Mouse (Mus musculus) brain, embryonic 18.5 days (tissue): ENCODE results near the gene Cblc.
A peak's percentile ranks its signal among the peaks of the same experiment; 100 is the strongest.

Experiments
- DNase-seq: peaks from one replicate; pipeline ENCODE4 v3.0.0-alpha.2; 2012; ENCODE audit warnings: low read depth, low spot score

The Cblc gene

DNA sequence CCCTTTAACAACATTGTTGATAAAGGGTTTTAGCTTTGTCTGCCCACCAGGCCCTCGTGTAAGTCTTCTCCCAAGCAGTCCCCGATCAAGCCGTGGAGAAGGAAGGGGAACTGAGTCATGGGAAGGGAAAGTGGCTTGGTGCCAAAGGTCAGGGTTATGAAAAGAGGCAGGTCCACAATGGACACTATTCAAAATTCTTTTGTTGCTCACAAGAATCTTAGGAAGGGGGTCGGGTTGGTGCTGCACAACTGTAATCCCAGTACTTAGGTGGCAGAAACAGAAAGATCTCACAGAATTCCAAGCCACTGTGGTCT lies 45.6 kb downstream of the Cblc start:
- no peak for DNase-seq

DNA sequence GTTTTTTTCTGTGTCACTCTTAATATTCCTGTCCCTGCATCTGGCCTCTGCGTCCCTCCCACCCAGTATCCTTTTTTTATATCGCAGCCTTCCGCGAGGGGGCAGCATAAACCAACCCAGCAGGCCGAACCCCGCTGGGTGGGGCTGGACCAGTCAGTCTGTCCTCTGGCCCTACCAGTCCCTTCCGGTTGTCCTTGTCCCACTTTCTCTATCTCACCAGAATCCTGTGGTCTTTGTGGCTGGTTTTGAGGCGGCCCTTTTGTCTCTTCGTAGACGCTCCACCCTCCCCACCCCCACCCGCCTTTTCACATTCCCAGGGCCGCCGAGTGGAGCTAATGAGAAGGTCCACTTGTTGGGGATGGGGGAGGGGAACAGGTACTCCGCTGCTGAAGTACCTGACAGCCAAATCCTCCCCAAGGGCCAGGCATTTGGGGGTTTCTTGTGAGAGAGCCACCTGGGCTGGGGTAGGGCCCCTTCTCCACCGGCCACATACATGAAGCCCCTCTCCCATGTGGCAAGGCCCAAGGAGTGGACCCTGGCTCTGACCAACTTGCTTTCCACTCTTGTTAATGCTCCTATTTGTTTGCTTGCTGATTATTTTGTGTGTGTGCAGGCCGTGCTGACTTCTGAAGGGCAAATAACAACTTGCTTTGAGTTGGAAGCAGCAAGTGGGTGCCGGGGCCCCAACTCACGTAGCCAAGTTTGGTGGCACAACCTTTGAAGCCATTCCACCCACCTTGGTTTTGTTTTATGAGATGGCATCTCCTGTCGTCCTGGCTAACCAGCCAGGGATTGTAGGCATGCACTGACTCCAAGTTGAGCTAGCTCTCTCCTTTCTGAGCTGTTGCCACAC lies 46.2 kb downstream of the Cblc start, which contains the start of gene Nectin2:
Gene Nectin2, minus strand, starts transcription at position 267 of the 853 bp plus-strand sequence.
- DNase-seq: peak; percentile 65

- peak; percentile 91 for DNase-seq
Measured at GRCm38 (mm10) chr7:19749389-19750216, 47.0 kb downstream of the Cblc start.

DNA sequence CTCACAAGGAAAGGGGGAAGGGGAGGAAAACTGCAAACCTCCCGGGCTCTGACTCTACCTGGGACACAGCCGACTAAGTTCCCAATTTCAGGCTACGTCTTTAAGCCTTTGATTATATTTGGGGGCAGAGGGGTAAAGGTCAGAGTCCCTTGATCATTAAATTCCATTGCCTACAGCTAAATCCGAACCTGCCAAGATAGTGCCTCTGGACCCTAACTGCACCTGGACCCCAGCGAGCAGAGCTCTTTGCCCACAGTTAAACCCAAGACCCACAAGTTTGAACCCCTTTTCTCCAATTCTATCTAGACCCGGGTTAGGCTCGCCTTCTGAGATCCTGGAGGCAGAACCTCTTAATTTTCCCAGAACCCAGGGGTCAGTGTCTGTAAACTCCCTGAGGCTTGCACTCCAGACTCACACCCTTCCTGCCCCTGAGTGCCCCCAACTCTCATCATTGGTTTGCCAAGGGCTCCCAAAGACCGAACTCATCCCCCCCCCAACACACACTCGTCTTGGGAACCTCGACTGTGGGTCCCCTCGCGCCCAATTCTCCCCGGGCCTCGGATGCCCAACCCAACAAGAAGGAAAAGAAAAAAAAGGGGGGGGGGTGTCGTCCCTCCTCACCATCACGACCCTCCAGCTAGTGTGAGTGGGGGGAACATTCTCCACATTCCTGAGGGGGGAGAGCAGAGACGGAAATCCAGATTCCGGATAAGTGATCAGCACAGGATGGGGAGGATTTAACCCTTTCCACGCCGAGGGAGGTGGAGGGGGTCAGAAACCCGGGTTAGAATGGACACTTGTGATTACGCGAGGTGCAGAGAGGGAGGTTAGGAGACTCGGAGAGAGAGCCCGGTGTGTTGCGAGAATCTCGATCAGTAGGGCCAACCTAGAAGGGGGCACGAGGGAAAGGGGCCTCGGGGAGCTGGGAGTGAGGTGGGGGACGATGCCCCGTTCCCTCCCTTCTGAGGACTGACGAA lies 48.1 kb downstream of the Cblc start:
- no peak for DNase-seq

DNA sequence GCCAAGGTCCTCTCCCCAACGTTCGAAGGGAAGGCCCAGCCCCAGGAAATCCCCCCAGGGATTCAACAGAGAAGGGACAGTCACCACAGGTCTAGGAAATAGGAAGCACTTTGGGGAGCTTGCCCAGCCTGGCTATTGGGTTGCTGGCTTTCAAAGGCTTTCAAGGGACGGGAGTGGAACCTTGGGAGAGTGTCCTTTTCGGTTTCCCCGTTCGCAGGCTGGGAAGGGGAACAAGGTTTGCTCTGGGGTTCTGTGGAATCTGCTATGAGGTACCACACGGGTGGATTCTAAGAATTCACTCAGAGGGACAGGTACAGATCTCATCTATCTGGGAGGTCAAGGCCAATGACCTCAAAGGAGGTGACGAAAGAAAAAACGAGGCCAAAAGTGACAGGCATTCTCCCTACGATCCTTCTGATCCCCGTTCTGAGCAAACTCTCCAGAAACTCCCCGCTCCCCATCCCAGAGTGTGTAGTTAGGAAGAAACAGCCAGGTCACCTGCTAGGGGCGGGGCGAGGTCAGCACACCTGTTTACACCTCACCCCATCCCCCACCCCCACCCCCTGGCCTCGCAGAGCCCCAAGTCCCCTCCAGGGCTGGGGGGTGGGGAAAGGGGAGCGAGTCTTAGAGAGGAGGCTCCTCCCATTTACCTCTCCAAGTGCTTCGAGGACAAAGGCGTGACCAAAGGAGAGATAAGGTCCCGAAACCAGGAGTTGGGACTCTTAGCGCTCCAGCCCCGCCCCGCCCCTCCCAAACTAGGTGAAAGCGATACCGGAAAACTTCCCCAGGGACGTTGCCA lies 49.0 kb downstream of the Cblc start:
- DNase-seq: no peak

DNA sequence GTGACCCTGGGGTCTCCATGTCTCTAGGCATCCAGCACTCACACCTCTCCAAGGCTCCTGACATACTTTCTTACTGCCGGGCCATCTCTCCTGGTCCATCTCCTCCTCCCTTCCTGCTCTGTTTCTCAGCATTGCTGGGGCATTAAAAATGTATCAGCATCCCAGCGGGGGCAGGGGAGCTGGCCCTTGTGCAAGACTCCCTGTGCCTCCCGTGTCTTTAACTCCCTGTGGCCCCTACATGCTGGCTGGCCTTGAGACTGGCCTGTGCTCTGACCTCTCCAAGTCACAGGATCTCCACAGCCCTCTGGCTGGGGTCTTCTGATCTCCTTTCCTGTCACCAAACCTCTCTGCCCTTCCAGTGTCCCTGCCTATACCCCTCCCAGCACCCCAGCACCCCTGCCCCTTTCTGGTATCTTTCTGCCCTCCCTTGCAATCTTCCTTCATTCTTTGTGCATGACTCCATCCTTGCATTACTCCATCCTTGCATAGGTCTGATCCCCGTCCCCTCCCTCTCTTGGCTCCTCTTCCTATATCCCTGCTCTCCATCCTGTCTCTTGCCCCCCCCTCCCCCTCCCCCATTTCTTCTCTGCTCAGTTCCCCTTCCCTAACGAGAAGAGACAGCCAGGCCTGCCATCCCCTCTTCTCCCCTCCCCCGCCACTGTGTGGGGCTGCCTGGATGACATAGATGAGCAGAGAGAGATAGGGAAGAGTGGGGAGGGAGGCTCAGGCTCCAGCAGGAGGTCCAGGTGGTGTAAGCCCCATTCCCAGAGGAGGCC lies 50.0 kb downstream of the Cblc start:
- DNase-seq: no peak

DNA sequence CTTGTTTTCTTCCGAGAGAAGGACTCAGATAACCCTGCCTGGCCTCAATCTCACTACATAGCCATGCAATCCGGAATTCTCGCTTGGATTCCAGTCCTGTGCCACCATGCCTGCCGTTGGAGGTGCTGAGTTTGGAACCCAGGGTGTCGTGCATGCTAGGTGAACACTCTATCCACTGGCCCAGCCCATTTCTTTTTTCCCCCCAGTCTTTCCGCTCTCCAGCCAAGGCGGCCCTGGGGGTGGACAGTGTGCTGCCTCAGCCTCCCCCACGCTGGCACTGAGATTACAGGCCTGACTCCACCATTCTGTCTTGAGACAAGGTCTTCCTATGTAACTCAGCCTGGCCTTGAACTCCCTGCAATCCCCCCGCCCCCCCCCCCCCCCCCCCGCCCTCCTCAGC lies 50.6 kb downstream of the Cblc start:
- DNase-seq: no peak

DNA sequence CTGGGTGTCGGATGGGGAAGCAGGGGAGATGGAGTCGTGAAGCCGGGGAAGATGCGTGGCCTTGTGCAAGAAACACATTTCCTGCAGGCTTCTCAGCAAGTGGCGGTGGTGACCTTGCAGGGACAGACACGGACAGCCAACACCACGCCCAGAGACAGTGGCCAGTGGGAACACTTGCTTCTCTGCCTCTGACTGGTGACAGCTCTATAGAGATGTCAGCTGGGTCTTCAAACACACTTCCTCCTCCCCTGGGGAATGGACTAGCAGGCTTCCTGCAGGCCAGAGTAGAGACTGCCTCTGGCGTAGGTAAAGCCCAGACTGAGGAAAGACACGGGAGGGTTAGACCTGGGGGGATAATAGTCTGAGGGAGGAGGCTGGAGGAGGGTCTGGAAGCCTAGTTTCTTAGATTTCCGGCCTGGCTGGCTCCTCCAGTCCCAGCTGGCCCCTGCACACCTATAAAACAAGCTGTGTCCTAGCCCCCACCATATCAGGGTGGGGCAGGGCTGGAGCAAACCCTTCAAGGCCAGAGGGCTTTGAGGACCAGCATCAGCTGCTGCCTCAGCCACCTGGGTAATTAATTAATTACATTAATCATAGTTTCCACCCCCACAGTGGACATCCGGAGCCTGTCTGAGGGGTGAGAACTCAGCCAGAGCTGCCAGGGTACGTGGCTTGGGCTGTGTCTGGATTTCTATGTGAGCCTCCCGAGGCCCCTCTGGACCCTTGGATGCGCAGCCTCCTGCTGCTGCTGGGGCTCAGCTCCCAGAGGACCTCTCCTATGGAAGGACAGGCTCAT lies 51.8 kb downstream of the Cblc start:
- no peak for DNase-seq

- no peak for DNase-seq
Measured at GRCm38 (mm10) chr7:19743791-19744190, 52.8 kb downstream of the Cblc start.

GRCm38 (mm10) chr7:19742468-19742867 lies 54.1 kb downstream of the Cblc start:
- DNase-seq: no peak

DNA sequence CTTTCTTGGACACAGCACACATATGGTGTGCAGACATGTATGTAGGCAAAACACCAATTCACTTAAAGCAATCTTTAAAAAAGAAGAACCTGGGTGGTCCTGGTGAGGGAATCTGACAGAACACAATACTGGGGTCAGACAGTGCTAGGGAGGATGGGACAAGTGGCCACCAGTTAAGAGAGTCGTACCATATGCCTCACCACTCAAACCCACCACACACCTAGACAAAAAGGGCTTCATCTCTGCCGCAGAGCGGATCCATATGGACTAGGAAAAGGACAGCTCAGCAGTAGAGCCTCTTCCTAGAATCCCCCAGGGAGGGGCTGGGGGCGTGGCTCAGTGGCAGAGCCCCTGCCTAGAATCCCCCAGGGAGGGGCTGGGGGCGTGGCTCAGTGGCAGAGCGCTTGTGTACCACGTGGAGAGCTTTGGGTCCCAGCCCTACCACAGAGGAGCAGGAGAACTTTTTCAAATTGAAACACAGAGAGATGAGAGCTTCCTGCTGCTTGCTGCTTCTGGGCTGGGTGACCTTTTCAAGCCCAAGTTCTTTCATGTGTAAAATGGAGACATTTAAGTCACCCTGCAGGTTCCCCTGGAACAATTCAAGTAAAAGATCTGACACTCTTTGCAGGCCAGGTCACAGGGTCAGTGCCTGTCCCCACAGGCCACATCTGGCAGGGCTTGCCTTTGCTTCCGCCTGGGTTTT lies 55.1 kb downstream of the Cblc start:
- no peak for DNase-seq

- DNase-seq: no peak
Measured at GRCm38 (mm10) chr7:19740269-19740668, 56.3 kb downstream of the Cblc start.

- DNase-seq: no peak
Measured at GRCm38 (mm10) chr7:19738771-19739170, 57.8 kb downstream of the Cblc start.

DNA sequence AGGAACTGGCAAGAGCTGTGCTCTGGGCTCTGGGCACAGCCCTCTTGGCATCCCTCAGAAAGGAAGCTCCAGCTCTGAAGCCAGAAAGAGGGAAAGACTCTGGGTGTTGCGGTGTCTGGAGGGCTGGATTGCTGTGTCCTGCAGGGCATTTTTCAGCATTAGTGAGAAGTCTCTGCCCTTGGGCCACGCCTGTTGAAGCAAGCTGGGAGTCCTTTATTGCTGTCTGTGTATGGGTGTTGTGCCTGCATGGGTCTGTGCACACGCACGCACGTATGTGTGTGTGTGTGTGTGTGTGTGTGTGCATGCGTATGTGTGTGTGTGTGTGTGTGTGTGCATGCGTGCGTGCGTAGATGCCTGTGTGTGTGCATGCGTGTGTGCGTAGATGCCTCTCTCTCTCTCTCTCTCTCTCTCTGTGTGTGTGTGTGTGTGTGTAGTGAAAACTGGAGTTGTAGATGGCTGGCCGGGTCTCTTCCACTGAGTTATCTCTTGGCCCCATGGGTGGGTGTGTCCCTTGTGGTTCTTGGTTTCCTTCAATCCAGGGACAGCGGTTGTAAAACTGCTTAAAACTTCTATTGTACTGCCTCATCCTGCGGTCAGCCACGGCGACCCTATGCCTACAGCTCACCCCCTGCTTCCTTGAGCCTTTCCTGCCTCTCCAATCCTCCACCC lies 60.1 kb downstream of the Cblc start:
- DNase-seq: no peak

DNA sequence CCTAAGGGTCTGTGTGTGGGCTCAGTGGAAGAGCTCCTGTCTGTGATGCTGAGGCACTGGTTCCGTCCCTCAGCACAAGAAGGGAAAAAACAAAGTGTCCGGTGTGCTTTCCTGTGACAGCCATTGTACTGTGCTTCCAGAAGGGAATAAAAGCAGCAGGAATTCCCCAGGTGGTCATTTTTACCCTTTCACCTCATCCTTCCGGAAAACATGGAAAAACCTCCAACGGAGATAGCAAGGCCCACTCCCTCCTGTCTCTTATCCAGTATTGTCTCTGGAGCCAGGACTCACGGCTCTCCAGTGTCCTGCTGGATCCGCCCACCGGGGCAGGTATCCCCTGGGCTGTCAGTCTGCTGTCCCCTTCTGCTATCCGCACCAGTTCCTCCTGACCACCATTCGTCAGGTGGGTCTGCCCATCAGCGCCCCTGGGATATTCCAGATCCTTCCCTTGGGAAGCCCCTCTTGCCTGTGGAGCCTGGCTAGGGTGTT lies 62.4 kb downstream of the Cblc start:
- no peak for DNase-seq
